Mouse (Mus musculus): ENCODE results near the gene Hist1h2ad.

DNA sequence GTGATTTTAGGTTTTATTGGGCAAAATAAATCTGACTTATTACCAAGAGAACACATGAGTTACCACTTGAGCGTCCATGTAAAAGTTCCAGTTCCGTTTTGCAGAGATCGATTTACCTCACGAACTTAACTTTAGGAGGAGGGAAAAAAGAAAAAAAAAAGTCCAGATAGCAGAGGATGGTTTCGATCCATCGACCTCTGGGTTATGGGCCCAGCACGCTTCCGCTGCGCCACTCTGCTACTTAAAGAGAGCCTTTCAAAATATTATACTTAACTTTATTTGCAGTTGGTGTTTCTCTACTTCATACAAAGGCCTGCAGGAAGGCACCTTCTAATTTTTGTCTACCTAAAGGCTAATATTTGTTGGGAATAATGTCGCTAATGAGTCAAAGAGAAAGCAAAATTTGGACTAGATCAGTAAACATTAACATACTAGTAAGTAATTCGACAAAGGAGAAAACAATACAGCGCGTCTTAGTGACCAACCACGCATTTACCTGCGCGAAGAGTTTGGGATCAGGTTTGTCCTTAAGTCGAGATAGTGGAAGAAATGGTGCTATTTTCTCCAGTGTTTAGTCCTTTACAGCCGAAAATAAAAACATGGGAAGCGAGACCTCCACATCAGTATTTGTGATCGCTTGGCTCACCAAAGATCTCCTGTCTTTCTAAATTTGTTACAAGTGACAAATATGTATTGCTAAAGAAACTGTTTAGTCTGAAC, 43.8 kb upstream of the Hist1h2ad start:
- TF ChIP-seq CTCF (IDR thresholded peaks at IDR 0.05) (no peak), EP300 (IDR thresholded peaks at IDR 0.05) (peak; percentile 48)

Data from lung, postnatal 0 days (tissue).